Mouse (Mus musculus): ENCODE results near the gene Foxq1.

- TF ChIP-seq MAX (IDR thresholded peaks at IDR 0.05) = no peak
- TF ChIP-seq CTCF (IDR thresholded peaks at IDR 0.05; ENCODE audit: control insufficient read depth, insufficient read depth, insufficient read length) = no peak
- no peak for TF ChIP-seq USF1 (IDR thresholded peaks at IDR 0.05; ENCODE audit: low read depth)
- TF ChIP-seq CEBPB (IDR thresholded peaks at IDR 0.05; ENCODE audit: low read depth) = no peak
Measured at GRCm38 (mm10) chr13:31547204-31547603, 8.7 kb upstream of the Foxq1 start.
